Comparison of ENCODE assay signal across 9 mouse cellular contexts in the genomic region with DNA sequence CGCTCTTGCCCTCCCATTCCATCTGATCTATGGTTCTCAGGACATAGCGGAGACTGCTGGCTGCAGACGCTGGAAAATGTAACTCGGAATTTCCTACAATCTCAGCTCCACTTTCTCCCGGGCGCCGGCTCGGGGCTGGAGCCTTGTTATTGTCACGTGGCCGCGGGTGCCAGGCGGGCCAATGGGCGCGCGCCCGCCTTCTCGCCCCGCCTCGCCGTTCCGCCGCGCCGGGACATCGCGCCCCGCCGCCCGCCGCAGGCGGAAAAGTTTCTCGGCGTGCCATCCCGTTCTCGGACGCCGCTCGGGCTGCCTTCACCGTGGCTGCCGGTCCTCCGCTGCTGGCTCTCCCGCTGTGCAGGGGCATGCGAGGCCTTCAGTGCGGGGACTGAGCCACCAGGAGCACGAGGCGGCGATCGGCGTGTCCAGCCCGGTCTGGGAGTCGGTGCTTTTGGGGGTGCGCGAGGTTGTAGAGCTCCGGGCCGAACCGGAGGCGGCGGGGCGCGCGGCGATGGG. TPM values are rescaled to one million over a fixed set of nuclear protein-coding genes. Genes with fewer than 3 reads are reported as not detected.
DNase-seq lines count a peak whose midpoint lies in the region; ATAC-seq and TF ChIP-seq lines count a peak whose summit lies in the region.
"Had no signal": no experiment of that assay in that cellular context is flagged by ENCODE, and none has a peak within 500 bp of the region (broad histone marks: within the 10 kb centered on the region; RNA-seq: fewer than 3 reads in every experiment).

Gene Lrig3 (plus strand): TSS at position 201 of the 513 bp plus-strand sequence.

- H3K9ac ChIP-seq in forebrain, embryonic 14.5 days (ENCODE audit: low read length), result peak within 1 kb of the TSS; percentile 68
- peak within 1 kb of the TSS; percentile 63 for H3K9ac ChIP-seq in heart, postnatal 0 days (replicated peaks; ENCODE audit: low read depth, low read length)
- H3K9ac ChIP-seq in liver, embryonic 14.5 days (replicated peaks), result peak within 1 kb of the TSS; percentile 27; the same call in 1 of the 2 replicates
- peak within 1 kb of the TSS; percentile 88 for H3K9ac ChIP-seq in neural tube, embryonic 11.5 days (ENCODE audit: low read length)

- TF ChIP-seq EP300 in heart, postnatal 0 days (IDR thresholded peaks at IDR 0.05; ENCODE audit: low read depth), result no peak
- no peak for TF ChIP-seq EP300 in liver, embryonic 14.5 days (IDR thresholded peaks at IDR 0.05; ENCODE audit: low read depth)

- H3K27me3 ChIP-seq in E14TG2a.4 (ENCODE audit: insufficient read depth, low read length), result no peaks in the 10 kb centered on the region
- peaks cover 13% of the 10 kb centered on the region; the same call in 1 of the 2 replicates for H3K27me3 ChIP-seq in forebrain, embryonic 14.5 days (replicated peaks; ENCODE audit: control insufficient read depth, insufficient read depth, low read length)
- H3K27me3 ChIP-seq in heart, postnatal 0 days (ENCODE audit: control insufficient read depth, insufficient read depth, low read length), result peaks cover 47% of the 10 kb centered on the region
- H3K27me3 ChIP-seq in liver, embryonic 14.5 days (ENCODE audit: control insufficient read depth, insufficient read depth, low read length), result peaks cover 20% of the 10 kb centered on the region
- no peaks in the 10 kb centered on the region for H3K27me3 ChIP-seq in neural tube, embryonic 11.5 days (ENCODE audit: control insufficient read depth, insufficient read depth, low read length)

- no peak for TF ChIP-seq CTCF in E14TG2a.4 (conservative IDR thresholded peaks at IDR 0.05; ENCODE audit: low read length)
- TF ChIP-seq CTCF in heart, postnatal 0 days (IDR thresholded peaks at IDR 0.05; ENCODE audit: low read depth), result no peak
- no peak for TF ChIP-seq CTCF in liver, embryonic 14.5 days (IDR thresholded peaks at IDR 0.05; ENCODE audit: low read depth)

- DNase-seq in cerebellum, adult 11 months, result peak; percentile 19
- DNase-seq in forebrain, embryonic 14.5 days (ENCODE audit: low spot score), result peak; percentile 84
- peak; percentile 58 for DNase-seq in heart, postnatal 0 days (ENCODE audit: low spot score)
- DNase-seq in kidney, postnatal 36 days, result peak; percentile 92 to 93
- DNase-seq in liver, embryonic 14.5 days (ENCODE audit: low read depth in 3 of 3, low spot score in 3 of 3), result peak in 2 of 3 experiments; percentile 6 to 20
- DNase-seq in neural tube, embryonic 11.5 days (ENCODE audit: low spot score), result peak; percentile 89
- DNase-seq in testis, postnatal 10 days (ENCODE audit: low spot score), result peak; percentile 87

- peak; percentile 94 for ATAC-seq in forebrain, embryonic 14.5 days
- peak; percentile 88 for ATAC-seq in heart, postnatal 0 days (ENCODE audit: insufficient read depth, low read depth)
- ATAC-seq in liver, embryonic 14.5 days (ENCODE audit: insufficient read depth), result peak; percentile 70; the same call in 1 of the 2 replicates
- peak; percentile 83 for ATAC-seq in neural tube, embryonic 11.5 days (ENCODE audit: insufficient read depth, low FRiP score, low TSS enrichment)

- peaks cover 48% of the 10 kb centered on the region for H3K4me1 ChIP-seq in E14TG2a.4 (replicated peaks; ENCODE audit: low read depth, low read length)
- peaks cover 8% of the 10 kb centered on the region for H3K4me1 ChIP-seq in forebrain, embryonic 14.5 days (ENCODE audit: control insufficient read depth, insufficient read depth, low read length)
- peaks cover 14% of the 10 kb centered on the region for H3K4me1 ChIP-seq in heart, postnatal 0 days (ENCODE audit: control insufficient read depth, insufficient read depth)
- no peaks in the 10 kb centered on the region; a peak in 1 of 4 replicates for H3K4me1 ChIP-seq in liver, embryonic 14.5 days (replicated peaks; ENCODE audit: control insufficient read depth in 2 of 2, insufficient read depth in 2 of 2, low read length in 1 of 2)
- peaks cover 9% of the 10 kb centered on the region; the same call in 1 of the 2 replicates for H3K4me1 ChIP-seq in neural tube, embryonic 11.5 days (ENCODE audit: control insufficient read depth, insufficient read depth, low read length)

- H3K27ac ChIP-seq in forebrain, embryonic 14.5 days (ENCODE audit: low read depth, low read length), result no peak within 1 kb of the TSS; the same call in 1 of the 2 replicates
- peak within 1 kb of the TSS; percentile 56 for H3K27ac ChIP-seq in heart, postnatal 0 days (ENCODE audit: low read depth)
- no peak within 1 kb of the TSS for H3K27ac ChIP-seq in liver, embryonic 14.5 days
- H3K27ac ChIP-seq in neural tube, embryonic 11.5 days (ENCODE audit: low read depth, low read length), result peak within 1 kb of the TSS; percentile 73

- H3K9me3 ChIP-seq in E14TG2a.4 (ENCODE audit: low read length), result no peaks in the 10 kb centered on the region
- H3K9me3 ChIP-seq in forebrain, embryonic 14.5 days (replicated peaks; ENCODE audit: control insufficient read depth, low read length), result no peaks in the 10 kb centered on the region
- no peaks in the 10 kb centered on the region for H3K9me3 ChIP-seq in heart, postnatal 0 days (replicated peaks; ENCODE audit: control insufficient read depth, low read length)
- no peaks in the 10 kb centered on the region for H3K9me3 ChIP-seq in liver, embryonic 14.5 days (ENCODE audit: control insufficient read depth, low read length)
- no peaks in the 10 kb centered on the region for H3K9me3 ChIP-seq in neural tube, embryonic 11.5 days (ENCODE audit: control insufficient read depth, low read length)

- peak within 1 kb of the TSS; percentile 100 for H3K4me2 ChIP-seq in forebrain, embryonic 14.5 days (ENCODE audit: low read length)
- H3K4me2 ChIP-seq in heart, postnatal 0 days (ENCODE audit: low read depth, low read length), result peak within 1 kb of the TSS; percentile 80
- peak within 1 kb of the TSS; percentile 61 for H3K4me2 ChIP-seq in liver, embryonic 14.5 days (ENCODE audit: low read depth)
- peak within 1 kb of the TSS; percentile 77 for H3K4me2 ChIP-seq in neural tube, embryonic 11.5 days (ENCODE audit: low read depth)

- H3K4me3 ChIP-seq in E14TG2a.4 (replicated peaks; ENCODE audit: low read length), result peak within 1 kb of the TSS; percentile 87
- peak within 1 kb of the TSS; percentile 74 for H3K4me3 ChIP-seq in forebrain, embryonic 14.5 days (ENCODE audit: low read depth, low read length)
- peak within 1 kb of the TSS; percentile 59 for H3K4me3 ChIP-seq in heart, postnatal 0 days (ENCODE audit: low read depth, low read length)
- H3K4me3 ChIP-seq in liver, embryonic 14.5 days (ENCODE audit: insufficient read depth in 1 of 2, low read depth in 2 of 2, low read length in 2 of 2), result peak within 1 kb of the TSS; percentile 56 to 57
- peak within 1 kb of the TSS; percentile 73 for H3K4me3 ChIP-seq in neural tube, embryonic 11.5 days (ENCODE audit: low read depth, low read length)

- H3K36me3 ChIP-seq in E14TG2a.4 (ENCODE audit: insufficient read depth, low read length), result no peaks in the 10 kb centered on the region
- H3K36me3 ChIP-seq in forebrain, embryonic 14.5 days (ENCODE audit: control insufficient read depth, insufficient read depth, low read length), result no peaks in the 10 kb centered on the region
- H3K36me3 ChIP-seq in heart, postnatal 0 days (replicated peaks; ENCODE audit: control insufficient read depth, insufficient read depth, low read length), result no peaks in the 10 kb centered on the region
- no peaks in the 10 kb centered on the region for H3K36me3 ChIP-seq in liver, embryonic 14.5 days (replicated peaks; ENCODE audit: control insufficient read depth, insufficient read depth, low read depth)
- H3K36me3 ChIP-seq in neural tube, embryonic 11.5 days (ENCODE audit: control insufficient read depth, insufficient read depth, low read length), result no peaks in the 10 kb centered on the region
- H3K36me3 ChIP-seq: G1E had no signal

- WGBS in forebrain, embryonic 14.5 days, result 1% methylated on average over 62 of the region's 62 CpGs
- under 1% methylated on average over 58 of the region's 62 CpGs for WGBS in heart, postnatal 0 days
- under 1% methylated on average over 58 of the region's 62 CpGs for WGBS in liver, embryonic 14.5 days (ENCODE audit: insufficient replicate concordance)
- WGBS in neural tube, embryonic 11.5 days, result 0% methylated on average over 61 of the region's 62 CpGs

RNA-seq across cellular contexts. Expression of gene Lrig3, which starts in this region (rescaled TPM):
- 2.1 and 2.5 TPM in 2 replicates for polyA plus RNA-seq in forebrain, embryonic 14.5 days (2014; fragmentation: Nextera tagmentation; extraction: Ambion mirVana)
- total RNA-seq in heart, postnatal 0 days (2014; rRNA removed; ENCODE audit: low replicate concordance), result 2.3 and 6.7 TPM in 2 replicates
- polyA plus RNA-seq in heart, postnatal 0 days (2015; fragmentation: Nextera tagmentation; extraction: Ambion mirVana), result 0.66 and 0.92 TPM in 2 replicates
- 0.96 and 1.1 TPM in 2 replicates for polyA plus RNA-seq in liver, embryonic 14.5 days (2012; rRNA removed)
- polyA plus RNA-seq in liver, embryonic 14.5 days (2014; fragmentation: Nextera tagmentation; extraction: Ambion mirVana), result 0.71 and 1.00 TPM in 2 replicates
- 23.2 and 23.3 TPM in 2 replicates for polyA plus RNA-seq in neural tube, embryonic 11.5 days (2014; fragmentation: Nextera tagmentation; extraction: Ambion mirVana)
- polyA plus RNA-seq: G1E had no signal

Comparison
In these comparisons a context has a peak if more than half of its experiments do, and no peak if none do; other contexts are left out.
1. DNase-seq: peak in every context shown above with its lines; median percentile 92 in kidney, postnatal 36 days; 89 in neural tube, embryonic 11.5 days; 87 in testis, postnatal 10 days; 84 in forebrain, embryonic 14.5 days; 58 in heart, postnatal 0 days; 19 in cerebellum, adult 11 months; 13 in liver, embryonic 14.5 days.
2. H3K27ac ChIP-seq: peak in heart, postnatal 0 days (single experiment) and neural tube, embryonic 11.5 days (single experiment); none in forebrain, embryonic 14.5 days (single experiment) and liver, embryonic 14.5 days (single experiment).
3. H3K9ac ChIP-seq: peak in every context shown above with its lines; median percentile 88 in neural tube, embryonic 11.5 days; 68 in forebrain, embryonic 14.5 days; 63 in heart, postnatal 0 days; 27 in liver, embryonic 14.5 days.
4. Peak in every context shown above with its lines, with median percentiles within 50 percentile points of each other: H3K4me3 ChIP-seq, ATAC-seq and H3K4me2 ChIP-seq.